Mouse (Mus musculus) hindbrain, embryonic 16.5 days (tissue): ENCODE data around the gene Rapgef3. TPM values are rescaled to one million over a fixed set of nuclear protein-coding genes. Genes with fewer than 3 reads are reported as not detected.

Experiments used
- ATAC-seq: fragments of 200-750 bp; cut with Nextera tagmentation; 2 replicates; pipeline ENCODE4 v1.8.0; 2017; ENCODE audit warnings: moderate TSS enrichment, moderate library complexity
- H3K27ac ChIP-seq: fragments of 300-500 bp; sonication (generic); 2 replicates; pipeline ENCODE4 v1.5.1; 2014; ENCODE audit warnings: low read depth, mild to moderate bottlenecking, control low read depth, low read length, moderate library complexity
- H3K27me3 ChIP-seq: fragments of 300-500 bp; sonication (generic); replicated peaks from 2 replicates; pipeline ENCODE4 v1.6.1; 2014; ENCODE audit warnings: low read length; ENCODE audit not compliant: control insufficient read depth, insufficient read depth
- H3K36me3 ChIP-seq: fragments of 300-500 bp; sonication (generic); 2 replicates; pipeline ENCODE4 v1.6.1; 2014; ENCODE audit warnings: mild to moderate bottlenecking, low read length, moderate library complexity, mixed read lengths; ENCODE audit not compliant: control insufficient read depth, insufficient read depth
- H3K4me1 ChIP-seq: fragments of 300-500 bp; sonication (generic); 2 replicates; pipeline ENCODE4 v1.6.1; 2014; ENCODE audit warnings: low read depth, low read length; ENCODE audit not compliant: control insufficient read depth, insufficient read depth
- H3K4me2 ChIP-seq: fragments of 300-500 bp; sonication (generic); 2 replicates; pipeline ENCODE4 v1.6.1; 2014; ENCODE audit warnings: mild to moderate bottlenecking, low read length, control low read depth, moderate library complexity
- H3K4me3 ChIP-seq: fragments of 300-500 bp; sonication (generic); 2 replicates; pipeline ENCODE4 v1.5.1; 2014; ENCODE audit warnings: mild to moderate bottlenecking, low read length, control low read depth, moderate library complexity
- H3K9ac ChIP-seq: fragments of 300-500 bp; sonication (generic); 2 replicates; pipeline ENCODE4 v1.6.1; 2014; ENCODE audit warnings: low read depth, mild to moderate bottlenecking, control low read depth, low read length, moderate library complexity
- H3K9me3 ChIP-seq: fragments of 300-500 bp; sonication (generic); 2 replicates; pipeline ENCODE4 v1.6.1; 2014; ENCODE audit warnings: mild to moderate bottlenecking, low read length, moderate library complexity; ENCODE audit not compliant: control insufficient read depth
- WGBS: fragments of 180-500 bp; shearing (Covaris S2); extraction: QIAGEN DNeasy Blood & Tissue Kit; methylation state at CpG from one replicate; pipeline ENCODE4 v1.1.7; 2014; 5-methylcytosine and 5-hydroxymethylcytosine counted together
- polyA plus RNA-seq: library from polyadenylated mRNA; unstranded; fragments of >200 nt; fragmentation: Nextera tagmentation; extraction: Ambion mirVana; gene quantifications from 2 replicates; pipeline ENCODE4 v1.2.1, GENCODE M21; 2015

Rapgef3 gene
- polyA plus RNA-seq, 1 experiment from 2014 or later, result 18.4 TPM

DNA sequence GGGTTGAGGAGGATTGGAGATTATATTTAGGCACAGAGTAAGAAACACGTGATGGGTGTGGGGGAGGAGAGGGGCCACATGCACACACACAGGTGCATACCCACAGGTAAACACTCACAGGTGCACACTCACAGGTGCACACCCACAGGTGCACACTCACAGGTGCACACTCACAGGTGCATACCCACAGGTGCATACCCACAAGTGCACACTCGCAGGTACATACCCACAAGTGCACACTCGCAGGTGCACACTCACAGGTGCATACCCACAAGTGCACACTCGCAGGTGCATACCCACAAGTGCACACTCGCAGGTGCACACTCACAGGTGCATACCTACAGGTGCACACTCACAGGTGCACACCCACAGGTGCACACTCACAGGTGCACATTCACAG is 42.6 kb upstream of the Rapgef3 start:
- Histone ChIP-seq H3K27me3 (no peaks in the 10 kb centered on the region), H3K9ac (no peak overlapping the region), H3K4me1 (peaks cover 20% of the 10 kb centered on the region), H3K4me3 (no peak overlapping the region), H3K36me3 (peaks cover 31% of the 10 kb centered on the region), H3K27ac (no peak overlapping the region), H3K4me2 (no peak overlapping the region), H3K9me3 (no peaks in the 10 kb centered on the region)
- ATAC-seq, result no peak
- 93% methylated on average over 5 of the region's 5 CpGs for WGBS

DNA sequence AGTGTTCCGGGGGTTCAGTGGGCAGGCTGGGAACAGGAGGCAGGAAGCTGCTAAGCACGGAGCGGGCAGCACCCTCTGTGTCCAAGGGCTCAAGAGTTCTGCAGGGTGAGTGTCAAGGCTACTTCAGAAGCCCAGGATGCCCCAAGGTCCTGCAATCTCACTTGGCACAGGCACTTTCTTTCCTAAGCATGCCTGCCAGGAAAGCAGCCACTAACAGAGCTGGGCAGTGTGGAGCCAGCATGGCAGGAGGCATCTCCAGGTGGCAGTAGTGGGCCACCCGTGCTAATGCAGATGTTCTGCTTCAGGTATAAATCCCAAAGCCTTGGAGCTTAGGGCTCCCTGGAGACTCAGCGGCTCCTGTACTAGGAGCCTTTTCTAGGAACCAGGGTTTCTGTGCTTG is 42.2 kb upstream of the Rapgef3 start:
- H3K4me3 ChIP-seq, result no peak overlapping the region
- no peak overlapping the region for H3K27ac ChIP-seq
- H3K9me3 ChIP-seq, result no peaks in the 10 kb centered on the region
- H3K9ac ChIP-seq, result no peak overlapping the region
- no peak for ATAC-seq
- H3K27me3 ChIP-seq, result no peaks in the 10 kb centered on the region
- peaks cover 31% of the 10 kb centered on the region for H3K36me3 ChIP-seq
- no peak overlapping the region for H3K4me2 ChIP-seq
- WGBS, result 87% methylated on average over 5 of the region's 5 CpGs
- H3K4me1 ChIP-seq, result peaks cover 20% of the 10 kb centered on the region

- H3K9me3 ChIP-seq, result no peaks in the 10 kb centered on the region
- H3K4me2 ChIP-seq, result no peak overlapping the region
- WGBS, result 85% methylated on average over 14 of the region's 14 CpGs
- peaks cover 33% of the 10 kb centered on the region for H3K36me3 ChIP-seq
- no peak overlapping the region; the same call in 1 of the 2 replicates for H3K9ac ChIP-seq
- H3K27ac ChIP-seq, result no peak overlapping the region
- peaks cover 20% of the 10 kb centered on the region for H3K4me1 ChIP-seq
- no peak for ATAC-seq
- H3K4me3 ChIP-seq, result no peak overlapping the region
- H3K27me3 ChIP-seq, result no peaks in the 10 kb centered on the region
Measured at GRCm38 (mm10) chr15:97809206-97809605, 41.4 kb upstream of the Rapgef3 start.

GRCm38 (mm10) chr15:97808532-97808931 is 40.8 kb upstream of the Rapgef3 start:
- Histone ChIP-seq H3K36me3 (peaks cover 33% of the 10 kb centered on the region), H3K4me2 (no peak overlapping the region), H3K4me3 (no peak overlapping the region), H3K9me3 (no peaks in the 10 kb centered on the region), H3K4me1 (peaks cover 18% of the 10 kb centered on the region), H3K9ac (no peak overlapping the region), H3K27me3 (no peaks in the 10 kb centered on the region), H3K27ac (no peak overlapping the region)
- 89% methylated on average over 14 of the region's 14 CpGs for WGBS
- ATAC-seq, result no peak

DNA sequence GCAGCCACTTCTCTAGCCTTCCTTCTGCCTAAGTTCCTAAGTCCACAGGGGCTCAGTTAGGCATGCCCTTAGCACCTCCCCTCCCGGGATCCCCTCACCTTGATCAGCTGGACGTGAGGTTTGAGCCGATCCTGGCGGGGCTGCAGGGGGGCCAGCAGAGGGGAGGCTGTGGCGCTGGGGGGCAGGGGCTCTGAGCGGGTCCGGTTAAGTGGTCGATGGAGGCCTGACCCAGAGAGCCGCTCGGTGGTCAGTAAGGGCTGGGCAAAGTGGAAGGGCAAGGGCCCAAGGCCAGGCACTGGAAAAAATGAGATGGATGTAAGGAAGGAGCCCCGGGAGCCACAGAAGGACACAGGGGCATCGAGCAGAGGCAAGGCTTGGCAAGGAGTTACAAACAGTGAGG is 40.1 kb upstream of the Rapgef3 start:
- H3K27me3 ChIP-seq, result no peaks in the 10 kb centered on the region
- H3K4me2 ChIP-seq, result no peak overlapping the region
- H3K27ac ChIP-seq, result no peak overlapping the region
- H3K4me1 ChIP-seq, result peaks cover 13% of the 10 kb centered on the region
- no peaks in the 10 kb centered on the region for H3K9me3 ChIP-seq
- 75% methylated on average over 12 of the region's 12 CpGs for WGBS
- no peak for ATAC-seq
- no peak overlapping the region for H3K4me3 ChIP-seq
- H3K9ac ChIP-seq, result no peak overlapping the region
- peaks cover 33% of the 10 kb centered on the region for H3K36me3 ChIP-seq

DNA sequence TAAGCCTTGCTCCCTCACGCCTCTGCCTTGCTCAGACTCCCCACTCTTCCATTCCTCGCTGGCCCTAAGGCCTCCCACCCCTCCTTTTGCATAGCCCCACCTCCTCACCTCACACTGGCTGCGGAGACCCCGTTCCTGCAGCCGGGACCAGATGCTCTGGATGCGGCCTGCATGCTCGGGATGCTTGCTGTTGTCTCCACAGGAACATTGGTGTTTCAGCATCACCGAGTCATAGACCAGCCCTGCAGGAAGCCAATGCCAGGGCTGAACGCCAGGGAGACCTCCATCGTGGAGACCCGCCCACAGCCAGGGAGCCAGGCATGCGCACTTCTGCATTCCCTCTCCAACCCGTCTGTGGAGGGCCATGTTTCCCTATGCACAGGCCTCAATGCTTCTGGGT is 34.8 kb upstream of the Rapgef3 start:
- Histone ChIP-seq H3K27ac (peak overlapping the region; percentile 26), H3K4me2 (peak overlapping the region; percentile 51), H3K4me3 (peak overlapping the region; percentile 29), H3K4me1 (peaks cover 20% of the 10 kb centered on the region), H3K27me3 (no peaks in the 10 kb centered on the region), H3K9ac (peak overlapping the region; percentile 60), H3K9me3 (no peaks in the 10 kb centered on the region), H3K36me3 (peaks cover 14% of the 10 kb centered on the region)
- ATAC-seq, result peak; percentile 83
- WGBS, result 10% methylated on average over 13 of the region's 13 CpGs

- Histone ChIP-seq H3K4me1 (peaks cover 20% of the 10 kb centered on the region), H3K27ac (no peak overlapping the region; the same call in 1 of the 2 replicates), H3K4me2 (peak overlapping the region; percentile 51), H3K9ac (no peak overlapping the region), H3K27me3 (no peaks in the 10 kb centered on the region), H3K9me3 (no peaks in the 10 kb centered on the region), H3K4me3 (peak overlapping the region; percentile 29; the same call in 1 of the 2 replicates), H3K36me3 (peaks cover 9% of the 10 kb centered on the region)
- 70% methylated on average over 7 of the region's 7 CpGs for WGBS
- ATAC-seq, result peak; percentile 10; the same call in 1 of the 2 replicates
Measured at GRCm38 (mm10) chr15:97801811-97802210, 34.0 kb upstream of the Rapgef3 start.

- 78% methylated on average over 13 of the region's 13 CpGs for WGBS
- Histone ChIP-seq H3K4me1 (peaks cover 20% of the 10 kb centered on the region), H3K27me3 (no peaks in the 10 kb centered on the region), H3K9me3 (no peaks in the 10 kb centered on the region), H3K4me3 (no peak overlapping the region), H3K4me2 (no peak overlapping the region), H3K36me3 (peaks cover 8% of the 10 kb centered on the region; the same call in 1 of the 2 replicates), H3K27ac (no peak overlapping the region), H3K9ac (no peak overlapping the region)
- no peak for ATAC-seq
Measured at GRCm38 (mm10) chr15:97800853-97801252, 33.1 kb upstream of the Rapgef3 start.

GRCm38 (mm10) chr15:97799446-97799845 is 31.7 kb upstream of the Rapgef3 start:
- Histone ChIP-seq H3K9me3 (no peaks in the 10 kb centered on the region), H3K4me2 (no peak overlapping the region), H3K36me3 (peaks cover 18% of the 10 kb centered on the region), H3K9ac (no peak overlapping the region; the same call in 1 of the 2 replicates), H3K4me1 (peaks cover 20% of the 10 kb centered on the region), H3K27ac (no peak overlapping the region), H3K27me3 (no peaks in the 10 kb centered on the region), H3K4me3 (no peak overlapping the region)
- no peak for ATAC-seq
- WGBS, result 82% methylated on average over 11 of the region's 11 CpGs

DNA sequence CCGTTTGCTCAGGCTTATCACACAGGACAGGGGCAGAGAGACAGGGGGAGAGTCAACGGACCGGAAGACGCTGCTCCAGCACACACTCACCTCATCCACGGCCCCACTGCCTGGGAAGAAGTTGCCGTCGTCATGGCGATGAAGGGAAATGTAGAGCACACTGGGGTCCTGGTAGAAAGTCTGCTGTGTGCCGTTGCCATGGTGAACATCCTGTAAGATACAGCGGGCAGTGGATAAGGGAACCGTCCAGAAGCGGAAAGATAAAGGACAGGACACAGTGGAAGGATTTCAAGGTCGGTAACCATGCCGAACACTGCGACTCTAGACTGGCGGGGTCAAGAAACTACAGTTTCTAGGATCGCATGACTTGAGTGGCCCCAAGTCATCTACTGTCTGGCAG is 30.4 kb upstream of the Rapgef3 start:
- peaks cover 20% of the 10 kb centered on the region for H3K4me1 ChIP-seq
- H3K9me3 ChIP-seq, result no peaks in the 10 kb centered on the region
- WGBS, result 19% methylated on average over 17 of the region's 17 CpGs
- H3K36me3 ChIP-seq, result peaks cover 25% of the 10 kb centered on the region
- no peak overlapping the region for H3K4me3 ChIP-seq
- H3K9ac ChIP-seq, result no peak overlapping the region
- ATAC-seq, result peak; percentile 64
- H3K4me2 ChIP-seq, result peak overlapping the region; percentile 16; the same call in 1 of the 2 replicates
- no peak overlapping the region; the same call in 1 of the 2 replicates for H3K27ac ChIP-seq
- no peaks in the 10 kb centered on the region for H3K27me3 ChIP-seq
